Mouse (Mus musculus) left cerebral cortex, postnatal 36 days (tissue): Measurements from ENCODE around the gene Ifit1bl2. TPM values are rescaled to one million over a fixed set of nuclear protein-coding genes. Genes with fewer than 3 reads are reported as not detected.
"Not testable (repeated sequence)": the region's sequence is repeated elsewhere in the genome, so short reads cannot be mapped to it uniquely, and the experiment has no call there.

Experiments used
- DNase-seq, 2 experiments: peaks; one replicate each; pipeline ENCODE4 v3.0.0; 2021 to 2022; ENCODE audit warnings: low spot score in 2 of 2, mixed read lengths in 1 of 2
- intact Hi-C: fragments of 180-260 bp; cut with DNase I; formaldehyde crosslinking; loops from one replicate; pipeline ENCODE4 v1.15.1; 2025
- total RNA-seq, 2 experiments: library from RNA; stranded (reverse); gene quantifications; 2 replicates each; pipeline ENCODE4 v1.2.3; 2021

The Ifit1bl2 gene
- total RNA-seq, 2 experiments from 2014 or later = 0.27 to 0.43 TPM

- no peak for DNase-seq
- intact Hi-C loops = no loop called here
These were observed 19.7 kb downstream of the Ifit1bl2 start for GRCm38 (mm10) chr19:34620871-34621270.

GRCm38 (mm10) chr19:34612243-34613001, 28.1 kb downstream of the Ifit1bl2 start:
- DNase-seq, intact Hi-C loops: not testable (repeated sequence)

GRCm38 (mm10) chr19:34610118-34610517, 30.4 kb downstream of the Ifit1bl2 start:
- DNase-seq, intact Hi-C loops: not testable (repeated sequence)

GRCm38 (mm10) chr19:34607237-34608051, 33.1 kb downstream of the Ifit1bl2 start, which contains the start of gene Ifit3b:
Gene Ifit3b, plus strand, starts transcription at chr19:34607970.
- DNase-seq, intact Hi-C loops: not testable (repeated sequence)

GRCm38 (mm10) chr19:34605472-34605871, 35.1 kb downstream of the Ifit1bl2 start:
- intact Hi-C loops = no loop called here
- no peak for DNase-seq

- intact Hi-C loops, DNase-seq: not testable (repeated sequence)
These were observed 38.7 kb downstream of the Ifit1bl2 start, which contains the start of gene Ifit1bl1 for GRCm38 (mm10) chr19:34601888-34602287. Gene Ifit1bl1, minus strand, starts transcription at chr19:34601956.

GRCm38 (mm10) chr19:34599250-34599649, 41.3 kb downstream of the Ifit1bl2 start:
- DNase-seq, intact Hi-C loops: not testable (repeated sequence)

GRCm38 (mm10) chr19:34598341-34598740, 42.2 kb downstream of the Ifit1bl2 start:
- no peak for DNase-seq
- intact Hi-C loops = no loop called here

- DNase-seq = no peak
- intact Hi-C loops = no loop called here
These were observed 43.7 kb downstream of the Ifit1bl2 start for GRCm38 (mm10) chr19:34596811-34597210.

GRCm38 (mm10) chr19:34594523-34594922, 46.0 kb downstream of the Ifit1bl2 start:
- DNase-seq, intact Hi-C loops: not testable (repeated sequence)

- intact Hi-C loops = no loop called here
- no peak for DNase-seq
These were observed 47.1 kb downstream of the Ifit1bl2 start for GRCm38 (mm10) chr19:34593456-34593855.

- DNase-seq = no peak
- intact Hi-C loops = no loop called here
These were observed 51.6 kb downstream of the Ifit1bl2 start for GRCm38 (mm10) chr19:34588959-34589358.

GRCm38 (mm10) chr19:34587898-34588692, 52.4 kb downstream of the Ifit1bl2 start:
- DNase-seq, intact Hi-C loops: not testable (repeated sequence)

- intact Hi-C loops, DNase-seq: not testable (repeated sequence)
These were observed 54.6 kb downstream of the Ifit1bl2 start for GRCm38 (mm10) chr19:34585740-34586458.

- intact Hi-C loops, DNase-seq: not testable (repeated sequence)
These were observed 57.3 kb downstream of the Ifit1bl2 start, which contains the start of gene Ifit3 for GRCm38 (mm10) chr19:34583126-34583766. Gene Ifit3, plus strand, starts transcription at chr19:34583531.

- intact Hi-C loops = loop anchor here (1.0 kb wide), 1 partner anchor 24 kb away; no protein-coding TSS in a partner anchor
- DNase-seq = not testable (repeated sequence)
These were observed 57.8 kb downstream of the Ifit1bl2 start for GRCm38 (mm10) chr19:34582696-34583095.

GRCm38 (mm10) chr19:34577121-34577520, 63.4 kb downstream of the Ifit1bl2 start:
- DNase-seq = no peak
- intact Hi-C loops = no loop called here

- intact Hi-C loops = no loop called here
- no peak for DNase-seq
These were observed 66.9 kb downstream of the Ifit1bl2 start for GRCm38 (mm10) chr19:34573650-34574049.
